Mouse (Mus musculus): ENCODE measurements around the gene Mllt11. TPM values are rescaled to one million over a fixed set of nuclear protein-coding genes. Genes with fewer than 3 reads are reported as not detected.

Mllt11 gene
- polyA plus RNA-seq, 1 experiment = 66.1 TPM

DNA sequence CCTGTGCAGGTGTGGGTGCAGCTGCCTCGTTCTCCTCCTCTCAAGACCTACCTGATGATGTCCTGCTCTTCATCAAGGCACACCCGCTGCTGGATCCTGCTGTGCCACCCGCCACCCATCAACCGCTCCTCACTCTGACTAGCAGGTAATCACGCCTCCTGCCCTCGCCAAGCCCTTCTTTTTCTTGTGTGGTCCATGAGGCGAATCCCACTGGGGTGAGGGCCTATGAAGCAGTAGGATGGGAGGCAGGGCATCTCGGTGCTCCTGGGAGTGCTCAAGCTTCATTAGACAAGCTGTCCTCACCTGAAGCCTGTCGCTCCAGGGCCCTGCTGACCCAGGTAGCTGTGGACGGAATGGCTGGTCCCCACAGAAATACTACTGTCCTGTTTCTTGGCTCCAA, 62.0 kb downstream of the Mllt11 start:
- DNase-seq = no peak
- Histone ChIP-seq H3K27me3 (ENCODE audit: control insufficient read depth, insufficient read depth, low read length) (peaks cover 21% of the 10 kb centered on the region), H3K4me1 (replicated peaks; ENCODE audit: control insufficient read depth, insufficient read depth, low read length) (peaks cover 9% of the 10 kb centered on the region), H3K4me3 (ENCODE audit: control insufficient read depth, insufficient read depth, low read length) (no peak overlapping the region), H3K27ac (ENCODE audit: control insufficient read depth, insufficient read depth, low read length) (no peak overlapping the region), H3K36me3 (ENCODE audit: control insufficient read depth, insufficient read depth, low read length) (no peaks in the 10 kb centered on the region)
- 94% methylated on average over 10 of the region's 10 CpGs for WGBS
- TF ChIP-seq CTCF (IDR thresholded peaks at IDR 0.05; ENCODE audit: borderline replicate concordance, control insufficient read depth, extremely low read depth, insufficient read depth, low read length, poor library complexity) (no peak), POLR2A (IDR thresholded peaks at IDR 0.05; ENCODE audit: control insufficient read depth, extremely low read depth, insufficient read depth, low read length, poor library complexity) (no peak)

Other genes with a start within 250 kb of the Mllt11 start
- 57.1 and 61.2 TPM in 2 replicates for gene Zfp687, start 216.7 kb downstream of the Mllt11 start, polyA plus RNA-seq (2012; rRNA removed)
- gene Psmd4, start 189.6 kb downstream of the Mllt11 start, polyA plus RNA-seq (2012; rRNA removed) = 212 and 227 TPM in 2 replicates
- 36.5 and 37.8 TPM in 2 replicates for gene Pip5k1a, start 125.2 kb downstream of the Mllt11 start, polyA plus RNA-seq (2012; rRNA removed)
- gene Vps72, start 121.1 kb downstream of the Mllt11 start, polyA plus RNA-seq (2012; rRNA removed) = 77.1 and 78.4 TPM in 2 replicates
- 1.8 and 3.6 TPM in 2 replicates for gene Tmod4, start 107.7 kb downstream of the Mllt11 start, polyA plus RNA-seq (2012; rRNA removed)
- gene Scnm1, start 98.2 kb downstream of the Mllt11 start, polyA plus RNA-seq (2012; rRNA removed) = 56.4 and 63.8 TPM in 2 replicates
- gene Lysmd1, start 98.1 kb downstream of the Mllt11 start, polyA plus RNA-seq (2012; rRNA removed) = 13.1 and 14.1 TPM in 2 replicates
- gene Tnfaip8l2, start 89.8 kb downstream of the Mllt11 start, polyA plus RNA-seq (2012; rRNA removed) = 78.5 and 79.6 TPM in 2 replicates
- gene Sema6c, start 71.7 kb downstream of the Mllt11 start, polyA plus RNA-seq (2012; rRNA removed) = 12.0 and 14.0 TPM in 2 replicates
- 39.7 and 41.7 TPM in 2 replicates for gene Gabpb2, start 14.3 kb downstream of the Mllt11 start, polyA plus RNA-seq (2012; rRNA removed)
- 137 and 156 TPM in 2 replicates for gene Cdc42se1, start 3.4 kb downstream of the Mllt11 start, polyA plus RNA-seq (2012; rRNA removed)
- 0.30 and 0.33 TPM in 2 replicates for gene Gm128, start 9.4 kb upstream of the Mllt11 start, polyA plus RNA-seq (2012; rRNA removed)
- 1.3 and 1.6 TPM in 2 replicates for gene Bnipl, start 19.0 kb upstream of the Mllt11 start, polyA plus RNA-seq (2012; rRNA removed)
- gene Mindy1, start 49.2 kb upstream of the Mllt11 start, polyA plus RNA-seq (2012; rRNA removed) = 50.3 and 50.4 TPM in 2 replicates
- 17.2 and 18.5 TPM in 2 replicates for gene Prune1, start 49.9 kb upstream of the Mllt11 start, polyA plus RNA-seq (2012; rRNA removed)
- gene Anxa9, start 75.0 kb upstream of the Mllt11 start, polyA plus RNA-seq (2012; rRNA removed) = 1.4 and 1.5 TPM in 2 replicates
- gene Cers2, start 82.6 kb upstream of the Mllt11 start, polyA plus RNA-seq (2012; rRNA removed) = 129 and 140 TPM in 2 replicates
- gene Setdb1, start 125.0 kb upstream of the Mllt11 start, polyA plus RNA-seq (2012; rRNA removed) = 30.7 and 31.8 TPM in 2 replicates
- not detected in 2 replicates for gene 4930558C23Rik, start 170.7 kb upstream of the Mllt11 start, polyA plus RNA-seq (2012; rRNA removed)
- 40.5 and 54.5 TPM in 2 replicates for gene Arnt, start 202.2 kb upstream of the Mllt11 start, polyA plus RNA-seq (2012; rRNA removed)

Measured in thymus, adult 2 months (tissue).